Mouse (Mus musculus) midbrain, postnatal 0 days (tissue): Measurements from ENCODE around the gene Cck. TPM values are rescaled to one million over a fixed set of nuclear protein-coding genes. Genes with fewer than 3 reads are reported as not detected.

Experiments
- ATAC-seq: fragments of 200-750 bp; cut with Nextera tagmentation; 2 replicates; pipeline ENCODE4 v1.8.0; 2017; ENCODE audit warnings: moderate number of reproducible peaks, mild to moderate bottlenecking, moderate TSS enrichment, moderate library complexity; ENCODE audit not compliant: low FRiP score
- DNase-seq: peaks from one replicate; pipeline ENCODE4 v3.0.0-alpha.2; 2015; ENCODE audit warnings: low spot score
- H3K27ac ChIP-seq: fragments of 300-500 bp; sonication (generic); 2 replicates; pipeline ENCODE4 v1.5.1; 2014; ENCODE audit warnings: low read depth, mild to moderate bottlenecking, low read length, mixed read lengths
- H3K27me3 ChIP-seq: fragments of 300-500 bp; sonication (generic); 2 replicates; pipeline ENCODE4 v1.6.1; 2014; ENCODE audit warnings: low read length, control low read depth, mixed read lengths; ENCODE audit not compliant: insufficient read depth
- H3K36me3 ChIP-seq: fragments of 300-500 bp; sonication (generic); 2 replicates; pipeline ENCODE4 v1.6.1; 2014; ENCODE audit warnings: low read length, control low read depth, mixed read lengths; ENCODE audit not compliant: insufficient read depth
- H3K4me1 ChIP-seq: fragments of 300-500 bp; sonication (generic); 2 replicates; pipeline ENCODE4 v1.6.1; 2014; ENCODE audit warnings: mild to moderate bottlenecking, control low read depth, antibody characterized with exemption, low read length, mixed read lengths; ENCODE audit not compliant: insufficient read depth
- H3K4me2 ChIP-seq: fragments of 300-500 bp; sonication (generic); 2 replicates; pipeline ENCODE4 v1.6.1; 2014; ENCODE audit warnings: low read depth, mild to moderate bottlenecking, low read length, mixed read lengths; ENCODE audit not compliant: poor library complexity, severe bottlenecking
- H3K4me3 ChIP-seq: fragments of 300-500 bp; sonication (generic); 2 replicates; pipeline ENCODE4 v1.5.1; 2014; ENCODE audit warnings: low read depth, mild to moderate bottlenecking, low read length, moderate library complexity
- H3K9ac ChIP-seq: fragments of 300-500 bp; sonication (generic); replicated peaks from 2 replicates; pipeline ENCODE4 v1.6.1; 2014; ENCODE audit warnings: mild to moderate bottlenecking, low read length, moderate library complexity, mixed read lengths; ENCODE audit not compliant: poor library complexity, severe bottlenecking
- H3K9me3 ChIP-seq: fragments of 300-500 bp; sonication (generic); 2 replicates; pipeline ENCODE4 v1.6.1; 2016; ENCODE audit warnings: low read length, control low read depth
- CTCF ChIP-seq: IDR thresholded peaks from 2 replicates; pipeline ENCODE4 v1.5.1; 2016; ENCODE audit warnings: antibody characterized with exemption, mild to moderate bottlenecking
- WGBS: fragments of 180-500 bp; shearing (Covaris S2); extraction: QIAGEN DNeasy Blood & Tissue Kit; methylation state at CpG from one replicate; pipeline ENCODE4 v1.1.7; 2014; 5-methylcytosine and 5-hydroxymethylcytosine counted together
- polyA plus RNA-seq: library from polyadenylated mRNA; unstranded; fragments of >200 nt; fragmentation: Nextera tagmentation; extraction: Ambion mirVana; gene quantifications from 2 replicates; pipeline ENCODE4 v1.2.1, GENCODE M21; 2015
- total RNA-seq: library from RNA; depleted of rRNA; stranded (reverse); fragments of >200 nt; gene quantifications from 2 replicates; pipeline ENCODE4 v1.2.3, GENCODE M21; 2014; rRNA removed

Cck gene
- total and polyA plus RNA-seq, 2 experiments from 2014 or later = 75.4 to 185 TPM

- no peaks in the 10 kb centered on the region for H3K4me1 ChIP-seq
- 74% methylated on average over 31 of the region's 31 CpGs for WGBS
- no peak overlapping the region for H3K4me2 ChIP-seq
- peaks cover 75% of the 10 kb centered on the region for H3K36me3 ChIP-seq
- no peak overlapping the region for H3K4me3 ChIP-seq
- no peak overlapping the region for H3K9ac ChIP-seq
- no peak overlapping the region for H3K27ac ChIP-seq
- ATAC-seq = 0 out of 2 replicates have a peak, but pooled peaks have one; percentile 29
- TF ChIP-seq CTCF = no peak
- no peaks in the 10 kb centered on the region for H3K27me3 ChIP-seq
- H3K9me3 ChIP-seq = no peaks in the 10 kb centered on the region
- DNase-seq = no peak
Observed at GRCm38 (mm10) chr9:121443696-121444366, 51.7 kb downstream of the Cck start.

DNA sequence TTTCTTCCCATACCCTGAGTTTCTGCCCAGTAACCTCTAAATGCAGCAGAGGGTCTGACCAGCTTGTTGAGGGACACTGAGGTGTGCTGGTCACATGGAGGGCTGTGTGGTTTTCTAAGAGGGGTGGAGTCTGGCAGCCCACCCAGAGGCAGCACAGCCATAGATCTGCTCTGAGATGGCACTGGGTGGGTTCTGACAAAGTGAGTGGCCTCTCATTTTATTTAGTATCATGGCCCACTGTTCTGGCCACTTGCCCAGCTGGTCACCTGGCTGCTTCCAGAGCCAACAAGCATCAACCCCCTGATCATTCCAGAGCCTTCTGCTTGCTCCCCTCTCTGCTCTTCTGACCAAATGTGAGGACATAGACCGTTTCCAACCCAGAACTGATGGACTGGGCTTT, 53.3 kb downstream of the Cck start:
- H3K4me2 ChIP-seq = no peak overlapping the region
- H3K36me3 ChIP-seq = peaks cover 59% of the 10 kb centered on the region
- H3K9ac ChIP-seq = no peak overlapping the region
- no peak for ATAC-seq
- H3K4me3 ChIP-seq = no peak overlapping the region
- WGBS = 85% methylated on average over 1 of the region's 1 CpGs
- no peaks in the 10 kb centered on the region for H3K9me3 ChIP-seq
- no peaks in the 10 kb centered on the region for H3K4me1 ChIP-seq
- no peak for TF ChIP-seq CTCF
- H3K27me3 ChIP-seq = no peaks in the 10 kb centered on the region
- no peak overlapping the region for H3K27ac ChIP-seq
- DNase-seq = no peak

Other genes with a start within 250 kb of the Cck start
- 8.1 and 8.6 TPM in 2 replicates for gene Ulk4, start 218.5 kb downstream of the Cck start, total RNA-seq
- gene Ulk4, start 218.5 kb downstream of the Cck start, polyA plus RNA-seq = 68.0 and 80.0 TPM in 2 replicates
- 107 and 154 TPM in 2 replicates for gene Trak1, start 198.2 kb downstream of the Cck start, total RNA-seq
- gene Trak1, start 198.2 kb downstream of the Cck start, polyA plus RNA-seq = 58.7 and 61.6 TPM in 2 replicates
- gene Lyzl4, start 146.4 kb upstream of the Cck start, total RNA-seq = not detected in 2 replicates
- 0.28 TPM in 1 of 2 replicates, not detected in the other for gene Lyzl4, start 146.4 kb upstream of the Cck start, polyA plus RNA-seq
- 0.05 and 0.82 TPM in 2 replicates for gene Vipr1, start 147.0 kb upstream of the Cck start, total RNA-seq
- gene Vipr1, start 147.0 kb upstream of the Cck start, polyA plus RNA-seq = 0.26 and 0.36 TPM in 2 replicates
- gene Sec22c, start 209.8 kb upstream of the Cck start, total RNA-seq = 26.9 and 34.3 TPM in 2 replicates
- 30.5 and 34.4 TPM in 2 replicates for gene Sec22c, start 209.8 kb upstream of the Cck start, polyA plus RNA-seq
- gene Ss18l2, start 214.6 kb upstream of the Cck start, total RNA-seq = 51.4 and 59.6 TPM in 2 replicates
- 204 and 218 TPM in 2 replicates for gene Ss18l2, start 214.6 kb upstream of the Cck start, polyA plus RNA-seq
- 71.4 and 112 TPM in 2 replicates for gene Nktr, start 223.5 kb upstream of the Cck start, total RNA-seq
- gene Nktr, start 223.5 kb upstream of the Cck start, polyA plus RNA-seq = 42.1 and 50.7 TPM in 2 replicates